Mouse (Mus musculus): ENCODE results near the gene 4930467E23Rik. TPM values are rescaled to one million over a fixed set of nuclear protein-coding genes. Genes with fewer than 3 reads are reported as not detected.
"Not testable (repeated sequence)": the region's sequence is repeated elsewhere in the genome, so short reads cannot be mapped to it uniquely, and the experiment has no call there.

4930467E23Rik gene
- polyA plus RNA-seq, 1 experiment = not detected

GRCm38 (mm10) chr8:19712227-19712750, 17.1 kb upstream of the 4930467E23Rik start:
- H3K4me3 ChIP-seq (ENCODE audit: low read depth, low read length); H3K4me1 ChIP-seq (ENCODE audit: control insufficient read depth, insufficient read depth, insufficient read length, low read length); H3K36me3 ChIP-seq (ENCODE audit: control insufficient read depth, insufficient read depth, low read length); H3K27me3 ChIP-seq (ENCODE audit: control insufficient read depth, insufficient read depth, low read length); H3K27ac ChIP-seq (ENCODE audit: insufficient read depth, low read depth, low read length): not testable (repeated sequence)
- WGBS = 80% methylated on average over 2 of the region's 2 CpGs

- not testable (repeated sequence) for H3K27me3 ChIP-seq (ENCODE audit: control insufficient read depth, insufficient read depth, low read length); H3K4me1 ChIP-seq (ENCODE audit: control insufficient read depth, insufficient read depth, insufficient read length, low read length); H3K4me3 ChIP-seq (ENCODE audit: low read depth, low read length); H3K36me3 ChIP-seq (ENCODE audit: control insufficient read depth, insufficient read depth, low read length); H3K27ac ChIP-seq (ENCODE audit: insufficient read depth, low read depth, low read length)
- 68% methylated on average over 4 of the region's 4 CpGs for WGBS
These were observed 16.6 kb upstream of the 4930467E23Rik start for GRCm38 (mm10) chr8:19712816-19713215.

- not testable (repeated sequence) for H3K27ac ChIP-seq (ENCODE audit: insufficient read depth, low read depth, low read length); H3K4me1 ChIP-seq (ENCODE audit: control insufficient read depth, insufficient read depth, insufficient read length, low read length); H3K4me3 ChIP-seq (ENCODE audit: low read depth, low read length); H3K36me3 ChIP-seq (ENCODE audit: control insufficient read depth, insufficient read depth, low read length); H3K27me3 ChIP-seq (ENCODE audit: control insufficient read depth, insufficient read depth, low read length)
- 76% methylated on average over 7 of the region's 7 CpGs for WGBS
These were observed 16.0 kb upstream of the 4930467E23Rik start for GRCm38 (mm10) chr8:19713232-19713834.

- 88% methylated on average over 2 of the region's 2 CpGs for WGBS
- not testable (repeated sequence) for H3K27ac ChIP-seq (ENCODE audit: insufficient read depth, low read depth, low read length); H3K27me3 ChIP-seq (ENCODE audit: control insufficient read depth, insufficient read depth, low read length); H3K4me1 ChIP-seq (ENCODE audit: control insufficient read depth, insufficient read depth, insufficient read length, low read length); H3K36me3 ChIP-seq (ENCODE audit: control insufficient read depth, insufficient read depth, low read length); H3K4me3 ChIP-seq (ENCODE audit: low read depth, low read length)
These were observed 14.9 kb upstream of the 4930467E23Rik start for GRCm38 (mm10) chr8:19714426-19714825.

GRCm38 (mm10) chr8:19715266-19715665, 14.1 kb upstream of the 4930467E23Rik start:
- H3K27me3 ChIP-seq (ENCODE audit: control insufficient read depth, insufficient read depth, low read length); H3K36me3 ChIP-seq (ENCODE audit: control insufficient read depth, insufficient read depth, low read length): not testable (repeated sequence)
- WGBS = 89% methylated on average over 3 of the region's 3 CpGs

GRCm38 (mm10) chr8:19717851-19718250, 11.5 kb upstream of the 4930467E23Rik start:
- not testable (repeated sequence) for H3K36me3 ChIP-seq (ENCODE audit: control insufficient read depth, insufficient read depth, low read length); H3K27ac ChIP-seq (ENCODE audit: insufficient read depth, low read depth, low read length); H3K4me1 ChIP-seq (ENCODE audit: control insufficient read depth, insufficient read depth, insufficient read length, low read length); H3K4me3 ChIP-seq (ENCODE audit: low read depth, low read length); H3K27me3 ChIP-seq (ENCODE audit: control insufficient read depth, insufficient read depth, low read length)
- WGBS = 90% methylated on average over 3 of the region's 3 CpGs

More at GRCm38 (mm10) chr8:19715266-19715665, 14.1 kb upstream of the 4930467E23Rik start:
- not testable (repeated sequence) for H3K27ac ChIP-seq (ENCODE audit: insufficient read depth, low read depth, low read length); H3K4me3 ChIP-seq (ENCODE audit: low read depth, low read length); H3K4me1 ChIP-seq (ENCODE audit: control insufficient read depth, insufficient read depth, insufficient read length, low read length)

- H3K27ac ChIP-seq (ENCODE audit: insufficient read depth, low read depth, low read length); H3K36me3 ChIP-seq (ENCODE audit: control insufficient read depth, insufficient read depth, low read length); H3K27me3 ChIP-seq (ENCODE audit: control insufficient read depth, insufficient read depth, low read length); H3K4me1 ChIP-seq (ENCODE audit: control insufficient read depth, insufficient read depth, insufficient read length, low read length); H3K4me3 ChIP-seq (ENCODE audit: low read depth, low read length): not testable (repeated sequence)
- WGBS = 30% methylated on average over 3 of the region's 3 CpGs
These were observed 9.9 kb upstream of the 4930467E23Rik start for GRCm38 (mm10) chr8:19719513-19719912.

- H3K27ac ChIP-seq (ENCODE audit: insufficient read depth, low read depth, low read length); H3K4me3 ChIP-seq (ENCODE audit: low read depth, low read length); H3K27me3 ChIP-seq (ENCODE audit: control insufficient read depth, insufficient read depth, low read length); H3K4me1 ChIP-seq (ENCODE audit: control insufficient read depth, insufficient read depth, insufficient read length, low read length); H3K36me3 ChIP-seq (ENCODE audit: control insufficient read depth, insufficient read depth, low read length): not testable (repeated sequence)
- WGBS = 52% methylated on average over 2 of the region's 2 CpGs
These were observed 4.5 kb upstream of the 4930467E23Rik start for GRCm38 (mm10) chr8:19724871-19725270.

- not testable (repeated sequence) for H3K27ac ChIP-seq (ENCODE audit: insufficient read depth, low read depth, low read length); H3K36me3 ChIP-seq (ENCODE audit: control insufficient read depth, insufficient read depth, low read length); H3K4me3 ChIP-seq (ENCODE audit: low read depth, low read length); H3K27me3 ChIP-seq (ENCODE audit: control insufficient read depth, insufficient read depth, low read length); H3K4me1 ChIP-seq (ENCODE audit: control insufficient read depth, insufficient read depth, insufficient read length, low read length)
These were observed 22.4 kb downstream of the 4930467E23Rik start for GRCm38 (mm10) chr8:19751773-19752172.

GRCm38 (mm10) chr8:19754178-19754577, 24.8 kb downstream of the 4930467E23Rik start:
- WGBS = 55% methylated on average over 3 of the region's 3 CpGs
- H3K4me1 ChIP-seq (ENCODE audit: control insufficient read depth, insufficient read depth, insufficient read length, low read length); H3K27me3 ChIP-seq (ENCODE audit: control insufficient read depth, insufficient read depth, low read length); H3K4me3 ChIP-seq (ENCODE audit: low read depth, low read length); H3K27ac ChIP-seq (ENCODE audit: insufficient read depth, low read depth, low read length); H3K36me3 ChIP-seq (ENCODE audit: control insufficient read depth, insufficient read depth, low read length): not testable (repeated sequence)

GRCm38 (mm10) chr8:19754961-19755360, 25.6 kb downstream of the 4930467E23Rik start:
- WGBS = 72% methylated on average over 3 of the region's 3 CpGs
- not testable (repeated sequence) for H3K27ac ChIP-seq (ENCODE audit: insufficient read depth, low read depth, low read length); H3K36me3 ChIP-seq (ENCODE audit: control insufficient read depth, insufficient read depth, low read length); H3K4me3 ChIP-seq (ENCODE audit: low read depth, low read length); H3K4me1 ChIP-seq (ENCODE audit: control insufficient read depth, insufficient read depth, insufficient read length, low read length); H3K27me3 ChIP-seq (ENCODE audit: control insufficient read depth, insufficient read depth, low read length)

GRCm38 (mm10) chr8:19761660-19762059, 32.3 kb downstream of the 4930467E23Rik start:
- not testable (repeated sequence) for H3K36me3 ChIP-seq (ENCODE audit: control insufficient read depth, insufficient read depth, low read length); H3K4me3 ChIP-seq (ENCODE audit: low read depth, low read length); H3K4me1 ChIP-seq (ENCODE audit: control insufficient read depth, insufficient read depth, insufficient read length, low read length); H3K27me3 ChIP-seq (ENCODE audit: control insufficient read depth, insufficient read depth, low read length); H3K27ac ChIP-seq (ENCODE audit: insufficient read depth, low read depth, low read length)
- 78% methylated on average over 5 of the region's 5 CpGs for WGBS
